Mouse (Mus musculus) cerebellum, postnatal 10 days (tissue): ENCODE measurements around the gene Dhx36.

Source experiments
- DNase-seq, 2 experiments: peaks; one replicate each; pipeline ENCODE4 v3.0.0; 2021; ENCODE audit warnings: mixed read lengths in 2 of 2

Gene Dhx36

GRCm38 (mm10) chr3:62506488-62507205 lies at the start of gene Dhx36:
Gene Dhx36, minus strand, starts transcription at chr3:62507004.
- DNase-seq: peak; percentile 99

GRCm38 (mm10) chr3:62527593-62527992 lies 20.8 kb upstream of the Dhx36 start:
- DNase-seq: no peak

GRCm38 (mm10) chr3:62527160-62527559 lies 20.4 kb upstream of the Dhx36 start:
- DNase-seq: peak; percentile 26 to 46

GRCm38 (mm10) chr3:62507206-62507647 lies 423 bp upstream of the Dhx36 start:
- no peak for DNase-seq

- no peak for DNase-seq
These were observed 1.5 kb downstream of the Dhx36 start for GRCm38 (mm10) chr3:62505166-62505900.

GRCm38 (mm10) chr3:62499327-62499726 lies 7.5 kb downstream of the Dhx36 start:
- DNase-seq: no peak

- no peak for DNase-seq
These were observed 14.2 kb downstream of the Dhx36 start for GRCm38 (mm10) chr3:62492568-62492967.

- no peak for DNase-seq
These were observed 22.5 kb downstream of the Dhx36 start for GRCm38 (mm10) chr3:62484340-62484739.

GRCm38 (mm10) chr3:62470179-62470578 lies 36.6 kb downstream of the Dhx36 start:
- DNase-seq: no peak

- DNase-seq: no peak
These were observed 42.5 kb downstream of the Dhx36 start for GRCm38 (mm10) chr3:62464276-62464675.

- no peak for DNase-seq
These were observed 47.3 kb downstream of the Dhx36 start for GRCm38 (mm10) chr3:62459483-62459882.

GRCm38 (mm10) chr3:62458284-62459013 lies 48.4 kb downstream of the Dhx36 start:
- peak; percentile 78 to 82 for DNase-seq

GRCm38 (mm10) chr3:62455854-62456253 lies 51.0 kb downstream of the Dhx36 start:
- DNase-seq: peak; percentile 27 to 58

GRCm38 (mm10) chr3:62454096-62454495 lies 52.7 kb downstream of the Dhx36 start:
- peak; percentile 17 to 21 for DNase-seq

- no peak for DNase-seq
These were observed 53.8 kb downstream of the Dhx36 start for GRCm38 (mm10) chr3:62452961-62453360.

GRCm38 (mm10) chr3:62449871-62450496 lies 56.8 kb downstream of the Dhx36 start:
- no peak for DNase-seq

GRCm38 (mm10) chr3:62447151-62447550 lies 59.7 kb downstream of the Dhx36 start:
- no peak for DNase-seq

- DNase-seq: no peak
These were observed 60.5 kb downstream of the Dhx36 start for GRCm38 (mm10) chr3:62446271-62446670.

GRCm38 (mm10) chr3:62443582-62444194 lies 63.1 kb downstream of the Dhx36 start:
- DNase-seq: no peak

- DNase-seq: no peak
These were observed 66.3 kb downstream of the Dhx36 start for GRCm38 (mm10) chr3:62440431-62440969.

- DNase-seq: no peak
These were observed 70.9 kb downstream of the Dhx36 start for GRCm38 (mm10) chr3:62435923-62436322.

- no peak for DNase-seq
These were observed 73.1 kb downstream of the Dhx36 start for GRCm38 (mm10) chr3:62433675-62434074.
